Mouse (Mus musculus): ENCODE results near the gene Camk2n1.
"Not testable (repeated sequence)": the region's sequence is repeated elsewhere in the genome, so short reads cannot be mapped to it uniquely, and the experiment has no call there.

Camk2n1 gene

GRCm38 (mm10) chr4:138453753-138454570, at the start of gene Camk2n1:
Camk2n1 (plus strand) TSS chr4:138454314.
- DNase-seq, result peak; percentile 95

DNA sequence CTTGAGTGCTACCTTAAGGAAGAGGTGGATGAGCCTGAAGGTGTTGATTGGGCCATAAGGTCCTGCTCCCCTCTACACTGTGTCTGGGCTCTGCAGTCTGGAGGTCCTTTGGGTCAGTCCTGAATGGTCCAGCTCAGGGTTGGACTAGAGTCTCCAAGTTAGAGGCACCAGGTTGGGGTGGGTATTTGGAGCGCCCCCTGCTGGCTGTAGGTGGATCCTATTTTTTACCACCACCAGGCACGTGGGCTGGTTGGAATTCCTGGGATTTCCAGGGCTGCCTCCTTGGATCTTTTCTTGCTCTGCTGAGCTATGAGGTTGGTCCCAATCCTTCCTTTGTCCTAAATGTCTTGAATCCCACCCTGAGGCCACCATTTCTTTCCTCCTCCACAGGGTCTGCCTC, 49.3 kb upstream of the Camk2n1 start:
- DNase-seq, result peak; percentile 47

DNA sequence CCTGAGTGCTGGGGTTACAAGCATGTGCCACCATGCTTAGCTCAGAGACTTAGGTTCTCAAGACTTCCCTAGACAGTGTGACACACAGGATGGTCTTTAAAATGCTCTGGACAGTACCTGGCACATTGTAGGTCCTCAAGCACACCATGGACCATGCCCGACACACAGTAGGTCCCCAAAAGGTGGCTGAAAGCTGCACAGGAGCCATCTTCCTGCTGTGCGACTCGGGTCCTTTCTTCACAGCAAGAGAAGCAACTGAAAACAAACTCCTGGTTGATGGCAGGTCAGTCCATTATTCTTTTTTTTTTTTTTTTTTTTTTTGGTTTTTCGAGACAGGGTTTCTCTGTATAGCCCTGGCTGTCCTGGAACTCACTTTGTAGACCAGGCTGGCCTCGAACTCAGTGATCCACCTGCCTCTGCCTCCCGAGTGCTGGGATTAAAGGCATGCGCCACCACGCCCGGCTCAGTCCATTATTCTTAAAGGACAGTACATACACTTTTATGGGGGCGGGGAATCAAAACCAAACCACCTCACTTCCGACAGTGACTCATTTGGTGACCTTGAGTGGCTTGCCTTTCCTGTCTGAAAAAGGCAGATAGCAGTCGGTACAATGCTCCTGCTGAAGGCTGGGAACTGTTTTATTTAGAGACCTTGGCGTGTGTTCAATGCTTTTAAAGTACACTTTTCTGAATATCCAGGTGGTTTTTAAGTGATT, 46.5 kb upstream of the Camk2n1 start:
- peak; percentile 46 for DNase-seq

DNA sequence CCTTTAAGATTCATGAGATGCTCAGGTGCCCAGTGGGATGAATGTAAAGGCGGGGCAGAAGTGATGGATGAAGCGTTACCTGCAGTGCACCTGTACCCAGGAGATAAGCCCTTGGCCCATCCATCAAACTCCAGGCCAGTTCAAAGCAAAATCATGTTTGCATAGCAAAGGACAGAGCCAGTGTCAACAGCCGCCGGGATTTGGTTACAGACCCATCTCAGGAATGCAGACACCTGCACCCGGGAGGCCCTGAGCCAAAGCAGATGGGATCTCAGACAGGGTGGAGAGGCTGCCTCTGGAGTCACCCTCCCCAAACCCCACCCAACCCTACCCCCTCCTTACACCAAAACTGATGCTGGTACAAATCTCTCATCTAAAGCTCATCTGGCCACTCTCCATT, 43.1 kb upstream of the Camk2n1 start:
- no peak for DNase-seq

DNA sequence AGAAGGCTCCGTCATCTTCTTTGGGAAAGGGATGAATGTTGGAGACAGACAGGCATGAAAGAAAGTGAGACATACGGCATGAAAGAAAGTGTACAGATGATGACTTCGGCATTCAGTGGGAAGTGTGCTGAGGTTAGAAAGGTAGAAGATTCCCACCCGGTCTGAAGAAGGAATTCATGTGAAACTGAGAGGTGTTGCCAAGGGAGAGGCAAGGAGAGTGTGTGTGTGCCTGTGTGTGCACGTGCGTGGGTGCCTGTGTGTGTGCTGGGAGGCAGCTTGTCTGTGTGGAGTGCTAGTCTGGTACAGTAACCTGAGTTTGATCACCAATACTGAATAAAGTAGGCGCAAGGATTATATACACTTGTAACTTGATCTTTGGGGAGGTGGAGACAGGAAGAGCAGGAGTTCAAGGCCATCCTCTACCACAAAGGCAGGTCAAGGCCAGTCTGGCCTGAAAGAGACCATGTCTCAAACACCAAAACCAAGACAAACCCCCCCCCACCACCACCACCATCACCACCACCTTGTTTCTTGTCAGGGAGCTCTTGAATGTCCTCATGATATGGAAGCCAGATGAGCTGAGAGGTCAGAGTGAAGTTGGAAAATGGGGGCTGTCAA, 42.5 kb upstream of the Camk2n1 start:
- DNase-seq, result no peak

DNA sequence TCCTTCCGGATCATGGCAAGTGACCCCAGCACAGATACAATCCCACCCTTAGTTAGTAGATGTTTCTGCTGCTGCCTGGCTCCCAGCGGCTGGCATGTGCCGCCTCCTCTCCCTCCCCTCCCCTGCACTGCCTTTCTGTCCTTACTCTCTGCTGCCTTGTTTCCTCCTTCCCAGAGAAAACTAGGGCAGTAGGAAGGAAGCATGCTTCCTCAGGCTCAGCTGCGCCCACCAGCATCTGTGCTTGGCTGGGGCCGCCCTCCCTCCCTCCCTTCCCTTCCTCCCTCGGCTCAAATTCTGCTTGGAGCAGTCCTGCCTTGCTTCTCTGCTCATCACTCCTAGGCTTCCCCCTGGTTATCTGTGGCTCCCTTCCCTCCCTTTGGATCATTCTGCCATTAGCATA, 39.4 kb upstream of the Camk2n1 start:
- DNase-seq, result peak; percentile 54

- DNase-seq, result no peak
These were observed 38.1 kb upstream of the Camk2n1 start for GRCm38 (mm10) chr4:138415991-138416390.

DNA sequence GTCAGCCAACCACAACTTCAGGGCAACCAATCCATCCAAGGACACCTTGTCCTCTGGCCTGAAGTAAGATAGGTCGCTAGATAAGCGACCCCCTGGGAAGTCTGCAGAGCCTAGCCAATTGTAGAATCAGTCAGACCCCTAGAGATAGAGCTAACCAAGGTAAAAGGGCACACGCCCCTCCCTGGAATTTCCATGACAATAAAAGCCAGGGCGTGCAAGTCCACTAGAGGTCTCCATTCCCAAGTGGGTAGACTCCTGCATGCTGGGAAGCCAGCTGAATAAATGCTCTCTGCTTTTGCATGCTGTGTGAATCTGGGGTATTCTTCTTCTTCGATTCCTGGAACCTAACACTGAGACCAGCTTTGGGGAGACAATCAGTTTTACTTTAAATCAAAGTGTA, 37.7 kb upstream of the Camk2n1 start:
- no peak for DNase-seq

GRCm38 (mm10) chr4:138417882-138418281, 36.2 kb upstream of the Camk2n1 start:
- DNase-seq, result no peak

DNA sequence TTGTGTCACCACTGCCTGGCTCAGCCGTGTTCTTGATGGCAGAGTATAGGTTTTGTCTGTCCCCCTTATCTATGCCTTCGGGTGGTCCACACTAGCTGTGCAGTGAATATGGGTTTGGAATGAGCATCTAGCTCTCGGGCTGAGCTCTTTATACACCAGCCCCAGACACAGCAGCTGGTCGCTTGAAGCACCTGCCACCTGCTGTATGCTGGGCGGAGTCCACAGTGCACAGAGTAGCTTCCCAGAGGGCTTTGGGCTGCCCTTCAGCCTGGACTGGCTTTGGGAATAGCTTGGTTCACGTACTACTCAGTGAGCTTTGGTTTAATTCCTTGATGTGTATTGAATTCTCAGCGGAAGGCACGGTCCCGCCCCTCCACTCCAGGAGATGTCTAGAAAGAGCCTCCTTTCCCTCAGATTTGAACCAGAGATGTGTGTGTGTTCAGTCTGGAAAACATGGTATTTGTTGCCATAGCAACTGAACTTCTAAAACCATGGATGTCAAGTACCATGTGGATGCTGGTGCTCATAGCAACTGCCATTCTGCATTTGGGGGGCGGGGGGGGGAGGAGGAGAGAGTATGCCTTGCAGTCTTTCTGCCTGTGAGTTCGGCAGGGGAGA, 35.7 kb upstream of the Camk2n1 start:
- no peak for DNase-seq

DNA sequence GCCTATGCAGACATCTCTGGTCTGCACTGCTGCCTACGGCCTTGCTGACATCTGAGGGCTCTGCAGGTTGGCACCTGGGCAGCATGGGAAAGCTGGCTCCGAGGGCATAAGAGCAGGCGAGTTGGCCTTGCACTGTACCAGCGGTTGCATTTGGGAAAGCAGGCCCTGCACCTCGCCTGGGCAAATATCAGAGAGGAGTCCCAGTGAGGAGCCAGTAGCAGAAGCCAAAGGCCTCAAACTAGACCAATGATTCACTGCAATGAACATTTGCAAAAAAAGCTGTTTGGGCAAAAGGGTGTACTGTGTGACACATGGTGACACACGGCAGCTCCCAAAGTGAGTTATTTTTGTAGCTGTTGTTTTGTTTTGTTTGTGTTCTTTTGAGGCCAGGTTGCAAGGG, 29.1 kb upstream of the Camk2n1 start:
- no peak for DNase-seq

DNA sequence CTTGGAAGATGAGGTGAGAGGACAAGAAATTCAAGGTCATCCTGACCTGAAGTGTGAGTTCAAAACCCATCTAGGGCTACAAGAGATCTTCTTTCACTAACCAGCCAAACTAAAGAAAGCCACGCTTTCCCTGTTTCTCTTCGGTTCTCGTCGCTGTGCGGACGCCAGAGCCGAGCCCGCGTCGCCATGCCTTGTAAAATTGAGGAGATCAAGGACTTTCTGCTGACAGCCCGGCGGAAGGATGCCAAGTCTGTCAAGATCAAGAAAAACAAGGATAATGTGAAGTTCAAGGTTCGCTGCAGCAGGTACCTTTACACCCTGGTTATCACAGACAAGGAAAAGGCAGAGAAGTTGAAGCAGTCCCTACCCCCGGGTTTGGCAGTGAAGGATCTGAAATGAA, 28.5 kb upstream of the Camk2n1 start:
- DNase-seq, result not testable (repeated sequence)

DNA sequence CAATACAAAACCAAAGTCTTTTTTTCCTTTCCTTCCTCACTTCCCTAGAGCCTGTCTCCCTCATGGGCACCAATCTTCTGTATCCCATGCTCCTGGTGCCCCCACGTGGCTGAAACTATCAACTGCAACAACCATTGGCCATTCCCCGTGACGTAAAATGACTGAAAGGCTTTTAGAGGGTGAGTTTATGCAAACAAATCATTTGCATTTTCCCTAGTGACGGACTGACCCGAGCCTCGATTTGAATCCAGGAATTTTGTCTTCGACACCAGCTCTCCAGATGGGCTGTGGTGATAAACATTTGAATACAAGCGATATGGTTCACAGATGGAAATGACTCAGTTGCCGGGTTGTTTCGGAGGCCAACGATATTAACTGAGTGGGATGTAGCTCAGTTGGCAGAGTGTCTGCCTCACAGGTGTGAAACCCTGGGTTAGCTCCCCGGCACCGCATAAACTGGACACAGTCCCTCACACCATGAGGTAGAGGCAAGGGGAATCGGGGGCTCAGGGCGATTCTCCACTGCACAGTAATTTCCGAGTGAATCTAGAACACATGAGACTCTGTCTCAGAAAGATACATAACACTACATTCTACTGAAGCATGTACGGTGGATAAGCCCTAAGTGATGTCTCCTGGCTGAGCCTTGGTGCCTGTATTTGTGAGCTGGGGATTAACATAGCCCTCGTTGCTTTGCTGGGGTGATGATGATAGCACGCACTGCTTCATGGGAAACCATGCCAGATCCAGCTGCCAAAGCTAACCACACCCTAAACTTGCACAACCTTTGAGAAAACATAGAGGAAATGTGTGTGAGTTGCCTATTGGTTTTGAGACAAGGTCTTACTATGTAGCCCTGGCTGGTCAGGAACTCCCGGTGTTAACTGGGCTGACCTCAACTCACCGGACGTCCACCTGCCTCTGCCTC, 27.1 kb upstream of the Camk2n1 start:
- DNase-seq, result peak; percentile 86

DNA sequence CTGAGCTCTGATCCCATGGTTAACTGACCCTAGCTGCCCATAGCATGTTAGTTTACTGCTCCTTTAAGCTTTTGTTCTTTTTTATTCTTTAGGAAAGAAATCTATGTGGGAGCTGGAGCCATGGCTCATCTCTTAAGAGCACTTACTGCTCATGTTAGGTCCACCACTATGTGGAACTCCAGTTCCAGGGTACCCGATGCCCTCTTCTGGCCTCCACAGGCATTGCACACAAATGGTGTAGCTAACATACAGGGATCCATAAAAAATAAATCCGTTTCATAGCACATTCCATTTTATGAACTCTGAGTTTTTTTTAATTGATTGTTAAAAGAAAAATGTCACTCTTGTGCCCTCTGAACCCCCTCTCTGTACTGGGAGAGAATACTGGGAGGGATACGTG, 24.3 kb upstream of the Camk2n1 start:
- peak; percentile 47 for DNase-seq

DNA sequence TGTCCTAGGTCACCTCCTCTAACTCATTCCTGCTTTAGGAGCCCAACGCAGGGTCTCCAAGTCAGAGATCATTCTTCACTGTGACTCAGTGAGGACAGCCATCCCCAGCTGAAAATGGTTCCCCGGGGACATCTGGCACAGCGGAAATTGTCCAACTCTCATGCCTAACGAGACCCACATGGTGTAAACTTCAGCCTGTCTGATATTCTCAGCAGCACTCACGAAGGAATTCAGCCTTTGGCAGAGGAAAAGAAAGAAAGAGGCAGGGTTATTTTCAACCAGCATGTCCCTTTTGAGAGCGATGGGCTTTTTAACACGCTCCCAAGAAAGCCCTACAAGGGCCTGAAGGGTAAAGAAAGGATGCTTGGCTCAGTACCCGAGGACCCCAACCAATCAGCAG, 22.8 kb upstream of the Camk2n1 start:
- DNase-seq, result no peak

DNA sequence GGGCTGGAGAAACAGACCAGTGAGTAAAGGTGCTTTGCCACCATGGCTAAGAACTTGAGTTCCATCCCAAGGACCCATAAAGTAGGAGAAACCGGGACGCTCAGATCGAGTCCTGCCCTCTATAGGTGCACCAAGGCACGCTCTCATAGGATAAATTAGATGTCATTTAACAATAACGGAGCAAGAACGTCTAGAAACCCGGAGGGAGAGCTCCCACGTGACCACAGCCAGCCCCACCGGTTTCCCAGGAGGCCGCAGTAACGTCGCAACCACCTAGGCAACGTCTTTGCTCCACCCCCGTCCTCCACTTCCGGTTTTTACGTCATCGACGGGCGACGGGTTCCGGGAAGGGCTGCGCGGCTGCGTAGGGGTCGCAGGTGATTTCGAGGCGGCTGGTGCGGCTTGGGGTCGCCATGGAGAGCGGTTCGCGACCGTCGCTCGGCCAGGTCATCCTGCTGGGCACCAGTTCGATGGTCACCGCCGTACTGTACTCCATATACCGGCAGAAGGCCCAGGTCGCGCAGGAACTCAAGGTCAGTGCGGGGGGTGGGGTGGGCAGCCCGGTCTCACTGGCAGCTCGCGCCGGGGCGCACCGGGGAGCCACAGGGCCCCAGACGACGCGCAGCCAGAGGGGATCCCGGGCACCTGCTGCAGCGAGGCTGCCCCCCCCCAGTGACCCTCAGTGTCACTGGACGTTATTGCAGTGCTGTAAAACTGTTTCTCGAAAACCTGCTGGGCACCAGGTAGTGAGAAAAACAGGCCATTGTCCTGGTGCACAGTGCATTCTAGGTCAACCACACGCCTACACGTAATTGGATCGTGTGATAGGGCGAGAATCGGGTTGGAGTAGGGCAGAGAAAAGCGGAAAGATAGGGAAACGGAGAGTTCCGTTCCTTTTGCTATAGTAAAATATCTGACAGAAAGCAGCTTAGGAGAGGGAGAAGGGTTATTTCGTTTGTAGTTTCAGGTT, 19.5 kb upstream of the Camk2n1 start, which contains the start of gene Mul1:
Gene Mul1 (plus strand): TSS at position 325 of the 970 bp plus-strand sequence.
- peak; percentile 96 for DNase-seq

DNA sequence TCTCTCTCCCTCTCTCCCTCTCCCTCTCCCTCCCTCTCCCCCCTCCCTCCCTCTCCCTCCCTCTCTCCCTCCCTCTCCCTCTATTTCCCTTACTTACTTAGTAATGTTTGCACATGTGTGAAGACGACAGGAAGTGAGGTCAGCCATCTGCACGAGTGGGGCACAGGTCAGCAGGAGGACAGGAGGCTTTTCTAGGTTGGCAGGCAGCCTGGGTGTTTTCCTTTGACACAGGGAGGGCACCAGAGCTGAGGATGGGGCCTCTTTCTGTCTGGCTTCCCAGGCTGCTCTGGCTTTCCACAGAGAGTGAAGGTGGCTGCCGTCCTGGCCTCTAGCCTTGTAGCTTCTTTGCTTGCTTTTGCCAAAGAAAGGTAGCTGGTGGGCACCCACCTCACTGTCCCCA, 14.1 kb upstream of the Camk2n1 start:
- DNase-seq, result no peak

- no peak for DNase-seq
These were observed 9.2 kb upstream of the Camk2n1 start for GRCm38 (mm10) chr4:138444941-138445340.

DNA sequence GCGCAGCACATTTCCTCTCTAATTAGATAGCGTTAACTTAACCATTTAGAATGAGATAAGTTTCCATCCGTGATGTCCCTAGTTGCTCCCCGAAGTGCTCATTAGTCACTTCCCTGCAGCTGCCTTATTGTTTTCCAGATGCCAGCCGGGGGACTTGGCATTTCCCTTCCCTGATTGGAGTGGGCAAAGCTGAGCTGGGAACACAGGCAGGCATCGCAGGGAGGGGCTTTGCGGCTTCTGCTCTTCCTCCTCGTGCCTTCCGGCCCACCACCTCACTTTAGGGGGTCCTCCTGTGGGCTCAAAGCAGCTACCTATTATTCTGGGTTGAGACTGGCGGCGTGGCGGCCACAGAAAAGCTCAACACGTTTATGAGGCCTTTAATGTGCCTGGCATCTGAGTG, 7.1 kb upstream of the Camk2n1 start:
- DNase-seq, result no peak

DNA sequence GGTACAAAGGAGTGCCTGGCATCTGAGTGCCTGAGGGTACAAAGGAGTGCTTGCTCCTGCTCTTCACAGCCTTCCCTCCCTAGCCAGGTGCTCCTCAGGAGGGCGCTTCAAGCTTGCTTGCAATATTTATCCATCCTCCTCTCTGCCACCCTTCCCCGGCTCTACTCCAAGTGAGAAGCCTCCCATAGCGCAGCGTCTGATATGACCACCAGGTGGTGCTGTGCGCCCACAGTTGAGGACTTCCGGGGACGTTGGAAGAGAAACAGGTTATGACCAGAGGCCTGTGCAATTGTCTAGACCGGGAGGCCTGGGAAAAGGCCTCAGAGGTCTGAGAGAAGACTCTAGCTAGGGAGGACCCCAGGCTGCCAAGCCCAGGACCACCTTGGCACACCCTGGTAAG, 6.7 kb upstream of the Camk2n1 start:
- peak; percentile 92 for DNase-seq
